Mouse (Mus musculus): Measurements from ENCODE around the gene Rprd1b. TPM values are rescaled to one million over a fixed set of nuclear protein-coding genes. Genes with fewer than 3 reads are reported as not detected.

Gene Rprd1b
- polyA plus RNA-seq, 1 experiment from 2014 or later, result 48.9 TPM

DNA sequence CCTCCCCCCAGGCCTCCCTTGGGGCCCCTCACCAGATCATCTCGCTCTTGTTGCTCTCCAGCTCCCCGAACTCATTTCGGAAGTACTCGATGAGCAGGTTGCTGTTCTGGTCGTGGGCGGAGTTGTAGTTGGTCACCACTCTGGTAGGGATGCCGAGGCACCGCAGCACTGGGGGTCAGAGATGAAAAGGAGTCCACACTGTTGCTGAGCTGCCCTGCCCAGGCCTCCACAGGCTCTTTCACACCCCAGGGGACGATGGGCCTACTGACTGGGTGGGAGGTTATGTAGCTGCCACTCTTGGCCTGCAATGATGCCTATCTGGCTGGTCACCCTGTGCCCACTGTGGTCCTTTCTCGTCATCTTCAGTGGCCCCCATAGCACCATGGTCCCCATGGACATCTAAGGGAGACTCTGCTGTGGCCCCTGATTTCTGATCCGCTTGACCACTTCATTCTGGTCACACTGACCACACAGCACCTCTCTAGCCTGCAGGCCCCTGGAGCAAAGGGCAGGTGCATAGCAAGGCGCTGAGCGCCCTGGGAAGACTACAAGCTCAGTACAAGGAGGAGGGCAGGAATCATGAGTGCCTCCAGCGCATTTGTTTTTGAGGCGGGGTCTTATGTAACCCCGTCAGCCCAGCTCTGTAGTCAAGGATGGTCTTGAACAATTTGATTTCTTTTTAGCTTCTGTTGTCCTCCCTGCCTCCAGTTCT lies 101.2 kb downstream of the Rprd1b start:
- Histone ChIP-seq H3K4me2 (no peak overlapping the region), H3K36me3 (peaks cover 38% of the 10 kb centered on the region), H3K27me3 (no peaks in the 10 kb centered on the region), H3K9ac (no peak overlapping the region), H3K4me1 (peaks cover 21% of the 10 kb centered on the region), H3K4me3 (replicated peaks) (no peak overlapping the region), H3K27ac (no peak overlapping the region), H3K9me3 (replicated peaks) (no peaks in the 10 kb centered on the region)
- WGBS, result 82% methylated on average over 16 of the region's 16 CpGs
- 0 out of 2 replicates have a peak, but pooled peaks have one; percentile 15 for ATAC-seq (replicated peaks; ENCODE audit: low FRiP score)

DNA sequence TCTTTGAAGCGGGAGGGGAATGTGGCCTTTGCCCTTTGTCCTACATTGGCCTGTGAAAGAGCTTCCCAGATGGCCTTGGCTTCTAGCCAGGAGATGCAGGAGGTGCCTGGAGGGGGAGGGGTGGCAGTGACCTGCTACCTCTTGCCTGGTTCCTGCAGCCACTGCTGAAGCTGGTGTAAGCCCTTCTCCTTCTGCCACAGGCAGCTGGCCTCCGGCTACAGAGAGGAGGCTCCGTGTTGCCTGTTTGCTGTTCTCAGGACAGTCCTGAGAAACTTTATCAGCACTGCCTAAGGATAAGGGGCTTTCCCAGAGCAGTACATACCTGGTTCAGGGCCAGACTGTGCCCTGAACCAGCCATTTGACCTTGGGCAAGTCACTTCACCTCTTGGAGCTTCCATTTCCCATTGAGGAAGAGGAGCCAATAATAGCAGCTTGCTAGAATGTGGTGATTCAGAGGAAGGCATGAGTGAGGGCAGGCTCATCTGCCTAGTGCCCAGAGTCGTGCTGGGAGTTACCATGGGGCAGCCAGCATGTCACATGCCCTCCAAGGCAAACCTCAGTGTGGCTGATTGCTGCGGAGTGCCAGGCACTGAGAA lies 102.2 kb downstream of the Rprd1b start:
- H3K9me3 ChIP-seq (replicated peaks), result no peaks in the 10 kb centered on the region
- H3K27me3 ChIP-seq, result no peaks in the 10 kb centered on the region
- 0 out of 2 replicates have a peak, but pooled peaks have one; percentile 34 for ATAC-seq (replicated peaks; ENCODE audit: low FRiP score)
- H3K4me2 ChIP-seq, result no peak overlapping the region
- peaks cover 29% of the 10 kb centered on the region for H3K36me3 ChIP-seq
- H3K9ac ChIP-seq, result no peak overlapping the region
- WGBS, result 45% methylated on average over 5 of the region's 5 CpGs
- peaks cover 21% of the 10 kb centered on the region for H3K4me1 ChIP-seq
- no peak overlapping the region for H3K4me3 ChIP-seq (replicated peaks)
- peak overlapping the region; percentile 61 for H3K27ac ChIP-seq

DNA sequence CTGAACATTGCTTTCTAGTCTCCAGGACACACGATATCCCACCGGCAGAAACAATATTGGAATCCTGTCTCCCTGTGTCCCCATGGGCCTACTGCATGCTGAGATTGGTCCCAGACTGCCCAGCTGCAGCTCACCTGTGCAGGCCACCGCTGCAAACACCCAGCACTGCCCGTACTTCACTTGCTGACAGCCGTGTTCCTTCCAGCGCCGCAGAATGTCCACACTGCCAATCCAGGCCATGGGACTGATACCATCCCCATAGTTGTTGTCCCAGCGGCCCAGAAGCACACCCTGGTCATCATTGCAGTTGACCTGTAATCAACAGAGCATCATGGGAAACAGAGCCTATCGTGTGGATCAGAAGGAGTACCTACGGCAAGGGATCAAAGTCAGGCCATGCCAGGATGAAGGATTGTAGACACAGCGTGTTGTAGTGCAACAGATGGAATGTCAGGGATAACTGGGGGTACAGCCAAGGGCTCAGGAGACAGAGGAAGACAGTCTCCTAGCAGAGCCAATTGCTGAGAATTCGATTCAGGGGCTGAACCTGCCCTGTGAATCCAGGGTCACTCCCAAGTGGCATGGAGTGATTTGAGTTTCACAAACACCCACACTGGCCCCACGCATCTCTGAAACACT lies 103.0 kb downstream of the Rprd1b start:
- peaks cover 27% of the 10 kb centered on the region for H3K4me1 ChIP-seq
- no peak for ATAC-seq (replicated peaks; ENCODE audit: low FRiP score)
- WGBS, result 90% methylated on average over 13 of the region's 13 CpGs
- no peak overlapping the region for H3K4me3 ChIP-seq (replicated peaks)
- H3K27me3 ChIP-seq, result no peaks in the 10 kb centered on the region
- no peak overlapping the region for H3K27ac ChIP-seq
- no peak overlapping the region for H3K4me2 ChIP-seq
- no peaks in the 10 kb centered on the region for H3K9me3 ChIP-seq (replicated peaks)
- peaks cover 22% of the 10 kb centered on the region for H3K36me3 ChIP-seq
- no peak overlapping the region for H3K9ac ChIP-seq

DNA sequence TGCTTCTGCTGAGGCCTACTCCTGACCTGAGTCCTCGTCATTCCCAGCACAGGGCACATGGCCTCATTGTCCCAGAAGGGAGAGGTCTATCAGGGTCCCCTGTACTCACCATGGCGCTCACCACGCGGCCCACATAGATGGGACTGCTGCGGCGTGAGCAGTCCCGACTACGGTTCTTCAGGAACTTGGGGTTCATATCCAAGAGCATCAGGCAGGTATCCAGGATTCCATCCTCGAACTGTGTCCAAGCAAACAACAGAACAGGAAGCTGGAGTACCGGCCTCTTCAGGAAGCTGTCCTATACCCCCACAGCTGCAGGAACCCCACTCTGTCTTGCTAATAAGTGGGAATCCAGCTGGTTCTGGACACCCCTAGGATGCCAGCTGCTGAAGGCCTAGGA lies 104.0 kb downstream of the Rprd1b start:
- ATAC-seq (replicated peaks; ENCODE audit: low FRiP score), result no peak
- H3K4me2 ChIP-seq, result no peak overlapping the region
- no peaks in the 10 kb centered on the region for H3K27me3 ChIP-seq
- no peak overlapping the region for H3K4me3 ChIP-seq (replicated peaks)
- H3K27ac ChIP-seq, result no peak overlapping the region
- 87% methylated on average over 10 of the region's 10 CpGs for WGBS
- peaks cover 29% of the 10 kb centered on the region for H3K4me1 ChIP-seq
- no peak overlapping the region for H3K9ac ChIP-seq
- H3K9me3 ChIP-seq (replicated peaks), result no peaks in the 10 kb centered on the region
- H3K36me3 ChIP-seq, result peaks cover 13% of the 10 kb centered on the region

DNA sequence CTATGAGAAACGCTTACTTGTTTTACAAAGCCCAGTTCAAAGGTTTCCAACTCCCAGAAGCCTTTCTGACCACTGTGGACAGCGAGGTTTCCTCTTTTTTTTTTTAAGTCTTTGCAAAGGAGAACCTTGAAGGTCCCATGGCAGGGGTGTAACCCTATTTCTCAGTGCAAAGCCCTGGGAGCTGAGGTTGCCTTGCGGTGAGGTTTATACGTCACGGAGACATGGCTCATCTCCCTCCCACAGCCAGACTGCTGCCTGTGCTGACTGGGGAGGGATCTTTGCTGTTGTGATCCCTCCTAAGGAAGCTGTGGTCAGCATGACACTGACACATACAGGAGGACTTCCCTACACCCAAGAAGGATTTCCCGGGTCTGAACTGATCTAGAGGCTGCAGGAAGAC lies 104.8 kb downstream of the Rprd1b start:
- H3K27ac ChIP-seq, result no peak overlapping the region
- no peaks in the 10 kb centered on the region for H3K27me3 ChIP-seq
- 61% methylated on average over 6 of the region's 6 CpGs for WGBS
- no peaks in the 10 kb centered on the region for H3K9me3 ChIP-seq (replicated peaks)
- peaks cover 33% of the 10 kb centered on the region for H3K4me1 ChIP-seq
- no peak overlapping the region for H3K4me3 ChIP-seq (replicated peaks)
- H3K9ac ChIP-seq, result no peak overlapping the region
- no peak overlapping the region for H3K4me2 ChIP-seq
- H3K36me3 ChIP-seq, result peaks cover 11% of the 10 kb centered on the region
- ATAC-seq (replicated peaks; ENCODE audit: low FRiP score), result no peak

DNA sequence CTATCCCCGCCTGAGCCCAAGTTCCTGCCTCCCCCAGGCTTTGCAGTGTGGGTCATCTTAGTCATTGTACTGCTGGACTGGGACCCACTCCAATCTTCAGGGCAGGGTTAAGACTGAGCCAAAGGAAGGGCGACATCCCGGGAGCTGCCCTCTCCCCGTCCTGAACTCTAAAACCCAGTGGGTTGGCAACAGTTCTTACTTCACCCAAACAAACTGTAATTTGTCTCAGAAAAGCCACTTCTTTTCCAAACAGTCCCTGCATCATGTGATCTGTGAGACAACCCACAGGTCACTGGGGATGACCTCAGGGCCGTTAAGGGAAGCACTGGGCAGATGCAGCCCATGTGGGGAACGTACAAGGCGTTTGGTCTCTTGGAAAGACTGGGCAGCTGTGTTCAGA lies 107.9 kb downstream of the Rprd1b start:
- Histone ChIP-seq H3K27me3 (no peaks in the 10 kb centered on the region), H3K36me3 (peaks cover 7% of the 10 kb centered on the region; the same call in 1 of the 2 replicates), H3K27ac (0 out of 2 replicates have a peak overlapping the region, but pooled peaks have one; percentile 13), H3K4me2 (no peak overlapping the region), H3K9ac (no peak overlapping the region), H3K9me3 (replicated peaks) (no peaks in the 10 kb centered on the region), H3K4me1 (peaks cover 32% of the 10 kb centered on the region), H3K4me3 (replicated peaks) (no peak overlapping the region)
- no peak for ATAC-seq (replicated peaks; ENCODE audit: low FRiP score)
- 40% methylated on average over 7 of the region's 7 CpGs for WGBS

DNA sequence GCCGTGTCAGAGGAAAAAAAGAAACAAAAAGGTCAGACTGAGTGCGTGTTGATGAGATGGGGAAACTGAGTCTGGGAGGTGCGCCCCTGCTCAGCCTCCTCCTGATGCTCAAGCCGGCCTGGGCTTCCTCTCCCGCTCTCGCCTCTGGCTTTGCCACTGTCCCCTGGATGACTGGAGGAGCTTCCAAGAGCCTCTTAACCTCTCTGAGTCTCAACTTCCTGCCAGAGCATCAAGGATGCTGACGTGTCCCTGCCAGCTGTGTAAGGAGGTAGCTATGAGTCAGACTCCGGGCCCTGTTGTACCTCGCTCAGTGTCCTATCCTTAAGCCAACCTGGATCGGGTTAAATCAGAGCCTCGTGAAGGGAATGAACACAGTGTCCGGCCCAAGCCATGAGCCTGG lies 109.5 kb downstream of the Rprd1b start:
- H3K4me1 ChIP-seq, result peaks cover 47% of the 10 kb centered on the region
- no peak overlapping the region for H3K9ac ChIP-seq
- 75% methylated on average over 12 of the region's 12 CpGs for WGBS
- H3K4me2 ChIP-seq, result no peak overlapping the region
- peaks cover 7% of the 10 kb centered on the region; the same call in 1 of the 2 replicates for H3K36me3 ChIP-seq
- H3K27ac ChIP-seq, result no peak overlapping the region
- ATAC-seq (replicated peaks; ENCODE audit: low FRiP score), result no peak
- H3K4me3 ChIP-seq (replicated peaks), result no peak overlapping the region
- H3K9me3 ChIP-seq (replicated peaks), result no peaks in the 10 kb centered on the region
- no peaks in the 10 kb centered on the region for H3K27me3 ChIP-seq

DNA sequence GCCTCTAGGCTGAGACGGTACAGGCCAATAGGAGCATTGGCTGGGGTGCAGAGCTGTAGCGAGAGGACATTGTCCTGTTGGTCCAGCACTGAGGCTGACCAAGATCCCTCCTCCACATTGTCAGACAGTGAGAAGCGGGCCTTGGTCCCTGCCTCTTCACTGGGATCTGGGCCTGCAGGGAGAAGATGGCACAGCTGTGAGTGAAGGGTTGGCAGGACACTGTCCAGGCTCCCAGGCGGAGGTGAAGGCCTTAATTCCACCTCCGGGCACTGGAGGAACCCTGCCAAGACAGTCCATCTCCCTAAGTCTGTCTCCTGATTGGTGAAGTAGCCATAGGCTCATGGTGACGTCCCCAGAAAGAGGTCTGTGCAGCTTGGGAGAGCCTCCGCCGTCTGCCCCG lies 110.5 kb downstream of the Rprd1b start:
- WGBS, result 95% methylated on average over 9 of the region's 9 CpGs
- ATAC-seq (replicated peaks; ENCODE audit: low FRiP score), result no peak
- peaks cover 55% of the 10 kb centered on the region for H3K4me1 ChIP-seq
- no peak overlapping the region for H3K4me3 ChIP-seq (replicated peaks)
- H3K9ac ChIP-seq, result no peak overlapping the region
- peaks cover 6% of the 10 kb centered on the region; the same call in 1 of the 2 replicates for H3K36me3 ChIP-seq
- no peaks in the 10 kb centered on the region for H3K27me3 ChIP-seq
- no peak overlapping the region for H3K4me2 ChIP-seq
- no peak overlapping the region for H3K27ac ChIP-seq
- H3K9me3 ChIP-seq (replicated peaks), result no peaks in the 10 kb centered on the region

DNA sequence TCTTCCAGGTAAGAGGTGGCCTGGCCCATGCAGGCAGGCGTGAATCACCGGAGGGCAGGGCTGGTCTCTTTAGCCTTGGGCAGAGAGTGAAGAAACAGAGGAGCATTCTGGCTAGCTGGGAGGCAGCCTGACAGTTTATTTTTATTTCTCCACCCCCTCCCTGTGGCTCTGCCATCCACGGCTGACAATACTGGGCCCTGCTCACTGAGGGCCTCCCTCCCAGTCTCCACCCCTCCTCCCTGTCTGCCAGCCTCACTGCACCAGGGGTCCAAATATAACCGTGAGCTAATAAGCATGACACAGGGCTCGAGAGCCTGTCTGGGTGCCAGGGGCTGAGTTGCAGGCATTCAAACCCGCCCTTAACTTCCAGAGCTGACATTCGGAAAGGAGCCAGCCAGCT lies 111.3 kb downstream of the Rprd1b start:
- no peaks in the 10 kb centered on the region for H3K9me3 ChIP-seq (replicated peaks)
- no peak overlapping the region for H3K9ac ChIP-seq
- H3K4me3 ChIP-seq (replicated peaks), result no peak overlapping the region
- H3K4me1 ChIP-seq, result peaks cover 63% of the 10 kb centered on the region
- no peak overlapping the region for H3K4me2 ChIP-seq
- peak overlapping the region; percentile 45; the same call in 1 of the 2 replicates for H3K27ac ChIP-seq
- ATAC-seq (replicated peaks; ENCODE audit: low FRiP score), result no peak
- WGBS, result 40% methylated on average over 7 of the region's 7 CpGs
- H3K27me3 ChIP-seq, result no peaks in the 10 kb centered on the region
- no peaks in the 10 kb centered on the region for H3K36me3 ChIP-seq

DNA sequence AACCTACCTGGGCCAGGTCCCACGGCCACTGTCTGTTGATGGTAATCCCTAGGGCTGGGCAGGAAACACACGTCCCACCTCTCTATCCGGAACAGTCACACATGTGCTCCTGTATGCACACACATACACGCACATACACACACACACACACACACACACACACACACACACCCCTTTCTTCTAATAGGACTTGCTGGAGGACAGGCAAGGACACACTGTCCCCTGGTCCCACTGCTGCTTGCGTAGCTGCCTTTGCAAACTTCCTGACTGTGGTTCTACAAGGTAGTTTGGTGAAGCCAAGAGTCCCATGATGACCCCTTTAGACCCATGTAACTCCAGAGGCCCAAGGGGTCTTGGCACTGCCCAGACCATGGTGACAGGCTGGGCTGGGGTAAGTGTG lies 112.4 kb downstream of the Rprd1b start:
- no peak overlapping the region for H3K27ac ChIP-seq
- ATAC-seq (replicated peaks; ENCODE audit: low FRiP score), result no peak
- 80% methylated on average over 5 of the region's 5 CpGs for WGBS
- H3K9me3 ChIP-seq (replicated peaks), result no peaks in the 10 kb centered on the region
- no peak overlapping the region for H3K4me3 ChIP-seq (replicated peaks)
- H3K9ac ChIP-seq, result no peak overlapping the region
- H3K36me3 ChIP-seq, result no peaks in the 10 kb centered on the region
- 0 out of 2 replicates have a peak, but pooled peaks cover 4% of the 10 kb centered on the region for H3K27me3 ChIP-seq
- H3K4me2 ChIP-seq, result no peak overlapping the region
- peaks cover 73% of the 10 kb centered on the region for H3K4me1 ChIP-seq

DNA sequence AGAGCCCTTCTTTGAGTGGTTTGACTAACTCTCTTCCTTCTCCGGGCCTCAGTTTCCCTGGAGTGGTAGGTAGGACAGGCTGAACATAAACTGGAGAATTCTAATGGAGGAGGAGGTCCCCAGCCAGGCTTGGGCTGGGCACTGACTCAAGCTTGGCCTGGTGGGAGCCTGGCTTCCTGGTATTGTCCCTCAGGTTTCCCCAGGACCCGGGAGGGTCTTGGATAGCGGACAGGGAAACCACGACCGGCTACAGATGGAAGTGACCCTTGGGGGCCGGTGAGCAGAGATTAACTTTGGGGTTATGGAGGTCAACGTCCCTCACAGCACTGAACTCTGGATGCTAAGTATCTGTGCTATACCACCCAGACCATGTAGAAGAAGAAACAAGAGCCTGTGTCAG lies 113.0 kb downstream of the Rprd1b start:
- Histone ChIP-seq H3K9me3 (replicated peaks) (no peaks in the 10 kb centered on the region), H3K4me3 (replicated peaks) (no peak overlapping the region), H3K27ac (0 out of 2 replicates have a peak overlapping the region, but pooled peaks have one; percentile 9), H3K4me2 (no peak overlapping the region), H3K27me3 (0 out of 2 replicates have a peak, but pooled peaks cover 4% of the 10 kb centered on the region), H3K36me3 (no peaks in the 10 kb centered on the region), H3K4me1 (peaks cover 73% of the 10 kb centered on the region), H3K9ac (no peak overlapping the region)
- 69% methylated on average over 7 of the region's 7 CpGs for WGBS
- ATAC-seq (replicated peaks; ENCODE audit: low FRiP score), result no peak

Measured in kidney, embryonic 15.5 days (tissue).